Mouse (Mus musculus): ENCODE data around the gene Npcd. TPM values are rescaled to one million over a fixed set of nuclear protein-coding genes. Genes with fewer than 3 reads are reported as not detected.

Npcd gene
- polyA plus RNA-seq, 1 experiment from 2014 or later: 5.5 TPM

DNA sequence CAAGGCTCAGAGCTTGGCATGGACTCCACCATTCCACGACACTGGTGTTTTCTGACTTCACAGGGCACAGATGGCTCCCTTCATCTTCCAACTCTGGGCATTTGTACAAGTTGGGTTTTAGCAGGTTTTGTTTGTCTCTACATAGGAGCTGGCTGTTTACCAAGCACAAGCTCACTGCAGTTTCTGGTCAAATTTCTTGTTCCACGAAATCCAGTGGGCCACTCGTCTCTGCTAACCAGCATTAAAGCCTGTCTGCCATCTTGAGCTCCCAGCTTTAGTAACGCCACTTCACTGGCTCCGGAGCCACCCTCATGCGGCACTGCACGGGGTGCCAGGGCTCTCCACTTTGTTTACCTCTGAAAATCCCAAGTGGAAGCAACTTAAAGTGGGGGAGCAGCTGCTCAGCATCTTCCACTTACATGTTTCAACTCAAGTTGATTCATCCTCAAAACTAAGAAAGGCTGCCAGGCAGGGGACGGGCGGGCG lies 67.4 kb downstream of the Npcd start:
- no peaks in the 10 kb centered on the region for H3K4me1 ChIP-seq (replicated peaks; ENCODE audit: control insufficient read depth, insufficient read depth, low read length)
- peaks cover 35% of the 10 kb centered on the region for H3K36me3 ChIP-seq (replicated peaks; ENCODE audit: control insufficient read depth, insufficient read depth)
- H3K9ac ChIP-seq: no peak overlapping the region
- no peak overlapping the region for H3K4me3 ChIP-seq (replicated peaks; ENCODE audit: low read length)
- H3K27me3 ChIP-seq (ENCODE audit: control insufficient read depth, insufficient read depth, low read length): no peaks in the 10 kb centered on the region
- H3K9me3 ChIP-seq (ENCODE audit: control insufficient read depth, low read length): no peaks in the 10 kb centered on the region
- DNase-seq (ENCODE audit: low spot score): no peak
- no peak overlapping the region for H3K4me2 ChIP-seq (replicated peaks)
- no peak overlapping the region for H3K27ac ChIP-seq
- 86% methylated on average over 10 of the region's 10 CpGs for WGBS
- ATAC-seq (ENCODE audit: low FRiP score): no peak

DNA sequence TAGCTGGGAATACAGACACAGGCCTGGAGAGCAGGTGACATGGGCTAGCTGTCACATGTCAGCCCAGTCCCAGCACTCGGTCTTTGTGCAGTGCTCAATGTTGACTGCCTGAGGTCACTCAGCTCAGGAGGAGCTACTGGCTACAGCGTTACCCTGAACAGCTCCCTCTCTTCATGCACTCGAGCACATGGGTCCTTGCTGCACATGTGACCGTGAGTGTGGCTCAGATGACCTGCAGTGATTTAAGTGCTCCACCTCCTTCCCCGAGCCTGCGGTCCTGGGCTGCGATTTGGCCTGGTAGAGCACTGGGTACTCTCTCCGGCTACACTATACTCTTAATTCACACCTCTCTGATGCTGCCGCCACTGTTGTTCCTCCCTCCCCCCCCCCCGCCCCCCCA lies 67.9 kb downstream of the Npcd start:
- Histone ChIP-seq H3K9ac (no peak overlapping the region), H3K27ac (no peak overlapping the region), H3K9me3 (ENCODE audit: control insufficient read depth, low read length) (no peaks in the 10 kb centered on the region), H3K4me1 (replicated peaks; ENCODE audit: control insufficient read depth, insufficient read depth, low read length) (no peaks in the 10 kb centered on the region), H3K36me3 (replicated peaks; ENCODE audit: control insufficient read depth, insufficient read depth) (peaks cover 39% of the 10 kb centered on the region), H3K27me3 (ENCODE audit: control insufficient read depth, insufficient read depth, low read length) (no peaks in the 10 kb centered on the region), H3K4me2 (replicated peaks) (no peak overlapping the region), H3K4me3 (replicated peaks; ENCODE audit: low read length) (no peak overlapping the region)
- 76% methylated on average over 10 of the region's 10 CpGs for WGBS
- no peak for ATAC-seq (ENCODE audit: low FRiP score)
- no peak for DNase-seq (ENCODE audit: low spot score)

DNA sequence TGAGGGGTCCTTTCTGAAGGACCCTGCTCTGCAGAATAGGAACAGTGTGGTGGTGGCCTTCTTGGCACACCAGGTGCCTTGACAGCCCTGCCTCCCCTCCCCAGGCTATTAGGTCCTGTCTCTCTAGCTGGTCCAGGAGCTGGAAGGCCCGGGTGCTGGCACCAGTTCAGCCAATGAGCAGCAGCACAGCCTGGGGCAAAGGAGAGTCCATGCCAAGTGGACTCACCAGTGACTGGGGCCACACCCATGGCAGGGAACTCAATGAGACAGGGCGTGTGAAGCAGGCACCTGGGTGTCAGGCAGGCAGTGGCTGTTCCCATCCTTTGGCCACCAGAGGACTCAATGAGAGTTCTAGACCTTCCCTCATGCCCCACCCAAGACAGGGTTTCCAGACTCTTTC lies 68.7 kb downstream of the Npcd start:
- Histone ChIP-seq H3K27me3 (ENCODE audit: control insufficient read depth, insufficient read depth, low read length) (no peaks in the 10 kb centered on the region), H3K9ac (no peak overlapping the region)
- WGBS: 92% methylated on average over 2 of the region's 2 CpGs

DNA sequence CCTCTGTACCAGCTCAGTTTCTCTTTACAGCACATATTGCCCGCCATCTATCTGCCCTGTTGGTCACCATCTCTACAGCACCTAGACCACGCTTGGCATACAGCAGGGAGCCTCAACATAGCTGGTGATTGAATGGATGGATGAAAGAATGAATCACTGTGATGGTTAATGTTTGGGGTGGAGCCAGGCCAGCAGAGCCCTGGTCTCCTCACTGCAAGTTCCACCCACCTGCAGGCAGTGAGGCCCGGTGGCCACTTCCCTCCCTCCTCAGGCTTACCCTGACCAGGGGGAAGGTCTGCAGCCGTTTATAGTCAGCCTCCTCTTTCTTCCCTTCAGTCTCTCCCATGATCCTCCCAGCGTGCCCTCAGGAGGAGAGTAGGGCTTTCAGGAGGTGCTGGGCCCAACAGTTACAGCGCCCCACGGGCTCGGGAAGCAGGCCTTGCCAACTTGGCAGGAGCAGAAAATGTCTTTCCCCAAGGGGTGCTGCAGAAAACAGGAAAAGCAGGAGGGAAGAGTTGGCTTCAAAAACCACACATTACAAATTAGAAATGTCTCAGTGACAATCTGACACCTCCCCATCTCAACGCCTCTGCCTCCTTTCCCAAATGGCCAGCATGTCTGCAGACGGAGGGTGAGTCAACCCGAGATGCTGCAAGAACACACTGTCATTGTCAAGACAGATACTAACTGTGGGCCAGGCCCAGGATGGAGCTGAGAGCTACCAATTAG lies 69.3 kb downstream of the Npcd start:
- Histone ChIP-seq H3K36me3 (replicated peaks; ENCODE audit: control insufficient read depth, insufficient read depth) (peaks cover 42% of the 10 kb centered on the region), H3K4me2 (replicated peaks) (no peak overlapping the region), H3K27ac (no peak overlapping the region), H3K9me3 (ENCODE audit: control insufficient read depth, low read length) (no peaks in the 10 kb centered on the region), H3K4me1 (replicated peaks; ENCODE audit: control insufficient read depth, insufficient read depth, low read length) (no peaks in the 10 kb centered on the region), H3K4me3 (replicated peaks; ENCODE audit: low read length) (no peak overlapping the region), H3K9ac (no peak overlapping the region), H3K27me3 (ENCODE audit: control insufficient read depth, insufficient read depth, low read length) (no peaks in the 10 kb centered on the region)
- DNase-seq (ENCODE audit: low spot score) (no peak), ATAC-seq (ENCODE audit: low FRiP score) (no peak)
- 81% methylated on average over 11 of the region's 11 CpGs for WGBS

More for the DNA sequence above, 68.7 kb downstream of the Npcd start:
- peaks cover 42% of the 10 kb centered on the region for H3K36me3 ChIP-seq (replicated peaks; ENCODE audit: control insufficient read depth, insufficient read depth)
- ATAC-seq (ENCODE audit: low FRiP score): no peak
- H3K9me3 ChIP-seq (ENCODE audit: control insufficient read depth, low read length): no peaks in the 10 kb centered on the region
- no peak for DNase-seq (ENCODE audit: low spot score)
- H3K27ac ChIP-seq: no peak overlapping the region
- no peaks in the 10 kb centered on the region for H3K4me1 ChIP-seq (replicated peaks; ENCODE audit: control insufficient read depth, insufficient read depth, low read length)
- no peak overlapping the region for H3K4me2 ChIP-seq (replicated peaks)
- no peak overlapping the region for H3K4me3 ChIP-seq (replicated peaks; ENCODE audit: low read length)

DNA sequence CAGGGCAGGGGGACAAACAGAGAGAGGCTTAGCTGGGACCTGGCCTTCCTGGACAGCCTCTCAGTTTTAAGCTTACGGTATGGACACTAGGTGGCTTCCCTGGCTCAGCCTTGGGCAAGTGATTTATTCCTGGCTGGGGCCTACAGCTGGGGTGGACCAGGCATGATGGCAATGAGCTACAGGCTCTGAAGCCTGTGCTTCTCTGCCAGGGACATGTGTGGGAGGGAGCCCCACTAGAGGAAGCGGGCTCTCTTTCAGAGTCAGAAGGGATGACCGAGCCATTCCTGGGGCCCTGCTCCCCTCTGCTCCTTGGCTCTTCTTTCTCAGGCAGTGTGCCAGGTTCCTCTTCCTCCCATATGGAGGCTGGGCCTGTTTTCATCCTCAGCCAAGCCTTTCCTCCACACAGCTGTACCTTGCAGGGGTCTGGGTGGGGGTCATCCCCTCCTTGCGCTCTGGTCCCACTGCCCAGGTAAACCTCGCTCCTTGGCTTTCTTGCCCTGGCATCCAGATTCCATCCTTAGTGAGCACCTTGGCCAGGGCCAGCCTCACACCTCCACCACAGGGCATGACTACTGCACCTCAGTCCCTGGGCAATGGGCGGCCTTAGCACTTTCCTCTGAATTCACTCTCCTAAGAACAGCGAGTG lies 70.3 kb downstream of the Npcd start:
- Histone ChIP-seq H3K4me3 (replicated peaks; ENCODE audit: low read length) (no peak overlapping the region), H3K27me3 (ENCODE audit: control insufficient read depth, insufficient read depth, low read length) (no peaks in the 10 kb centered on the region), H3K9ac (no peak overlapping the region), H3K4me2 (replicated peaks) (no peak overlapping the region), H3K27ac (no peak overlapping the region), H3K9me3 (ENCODE audit: control insufficient read depth, low read length) (no peaks in the 10 kb centered on the region), H3K4me1 (replicated peaks; ENCODE audit: control insufficient read depth, insufficient read depth, low read length) (no peaks in the 10 kb centered on the region), H3K36me3 (replicated peaks; ENCODE audit: control insufficient read depth, insufficient read depth) (peaks cover 42% of the 10 kb centered on the region)
- no peak for ATAC-seq (ENCODE audit: low FRiP score)
- no peak for DNase-seq (ENCODE audit: low spot score)
- 91% methylated on average over 7 of the region's 7 CpGs for WGBS

DNA sequence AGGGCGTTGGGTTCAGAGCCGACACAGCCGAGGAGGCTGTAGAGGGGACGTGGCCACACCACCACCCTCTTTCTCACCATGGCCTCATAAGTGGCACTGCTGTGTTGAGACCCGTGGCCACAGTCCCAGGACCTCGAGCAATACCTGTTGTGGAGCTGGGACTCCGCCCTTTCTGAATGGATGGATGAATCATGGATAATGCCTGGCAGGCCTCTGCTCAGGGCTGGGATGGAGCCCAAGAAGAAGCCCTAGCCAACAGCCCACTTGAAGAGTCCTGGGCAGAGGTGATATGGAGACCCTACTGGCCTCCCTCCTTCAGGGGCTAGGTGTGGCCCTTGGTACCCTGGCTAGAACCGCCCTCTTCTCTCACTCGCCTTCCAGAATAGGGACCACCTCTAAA lies 71.0 kb downstream of the Npcd start:
- DNase-seq (ENCODE audit: low spot score): no peak
- Histone ChIP-seq H3K36me3 (replicated peaks; ENCODE audit: control insufficient read depth, insufficient read depth) (peaks cover 42% of the 10 kb centered on the region), H3K27ac (no peak overlapping the region), H3K27me3 (ENCODE audit: control insufficient read depth, insufficient read depth, low read length) (no peaks in the 10 kb centered on the region), H3K4me2 (replicated peaks) (no peak overlapping the region), H3K9ac (no peak overlapping the region), H3K9me3 (ENCODE audit: control insufficient read depth, low read length) (no peaks in the 10 kb centered on the region), H3K4me3 (replicated peaks; ENCODE audit: low read length) (no peak overlapping the region), H3K4me1 (replicated peaks; ENCODE audit: control insufficient read depth, insufficient read depth, low read length) (no peaks in the 10 kb centered on the region)
- WGBS: 93% methylated on average over 9 of the region's 9 CpGs
- ATAC-seq (ENCODE audit: low FRiP score): no peak

DNA sequence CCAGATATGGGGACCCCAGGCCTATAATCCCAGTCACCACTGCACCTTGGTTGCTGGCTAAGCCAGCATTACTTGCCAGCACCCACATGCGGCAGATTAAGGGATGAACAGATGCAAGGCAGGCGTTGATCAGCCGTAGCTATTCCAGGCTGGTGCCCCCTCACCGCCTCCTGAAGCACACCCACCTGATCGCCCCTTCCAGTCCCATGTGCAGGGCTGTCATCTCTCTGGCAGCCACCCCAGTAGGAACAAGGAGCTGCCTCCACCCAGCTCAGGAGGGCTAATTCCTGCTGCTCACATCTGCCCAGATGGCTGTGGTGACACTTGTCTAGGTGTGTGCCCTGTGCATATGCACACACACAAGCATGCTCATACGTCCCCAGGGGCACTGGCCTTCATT lies 73.1 kb downstream of the Npcd start:
- Histone ChIP-seq H3K9me3 (ENCODE audit: control insufficient read depth, low read length) (no peaks in the 10 kb centered on the region), H3K4me3 (replicated peaks; ENCODE audit: low read length) (no peak overlapping the region), H3K36me3 (replicated peaks; ENCODE audit: control insufficient read depth, insufficient read depth) (peaks cover 42% of the 10 kb centered on the region), H3K27ac (no peak overlapping the region), H3K27me3 (ENCODE audit: control insufficient read depth, insufficient read depth, low read length) (no peaks in the 10 kb centered on the region), H3K4me1 (replicated peaks; ENCODE audit: control insufficient read depth, insufficient read depth, low read length) (no peaks in the 10 kb centered on the region), H3K9ac (no peak overlapping the region), H3K4me2 (replicated peaks) (no peak overlapping the region)
- 89% methylated on average over 6 of the region's 6 CpGs for WGBS
- ATAC-seq (ENCODE audit: low FRiP score) (no peak), DNase-seq (ENCODE audit: low spot score) (no peak)

DNA sequence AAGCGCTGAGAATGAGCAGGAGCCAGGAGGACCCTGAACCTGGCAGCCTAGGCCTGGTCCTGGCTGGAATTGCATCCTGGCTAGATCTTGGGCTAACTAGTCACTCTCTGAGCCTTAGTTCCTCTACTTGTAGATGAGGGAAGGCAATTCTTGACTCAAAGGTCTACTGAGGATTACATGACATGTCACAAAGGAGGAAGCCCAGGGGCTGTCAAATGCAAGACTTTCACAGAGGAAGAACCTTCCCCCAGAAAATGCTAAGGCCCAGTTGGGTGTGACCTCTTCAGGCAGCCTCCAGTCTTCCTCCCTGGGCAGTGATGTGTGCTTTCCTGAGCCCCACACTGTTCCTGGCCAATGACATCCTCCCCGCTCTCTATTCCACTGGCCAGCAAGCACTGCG lies 76.9 kb downstream of the Npcd start:
- Histone ChIP-seq H3K36me3 (replicated peaks; ENCODE audit: control insufficient read depth, insufficient read depth) (peaks cover 18% of the 10 kb centered on the region), H3K9ac (no peak overlapping the region), H3K4me2 (replicated peaks) (no peak overlapping the region), H3K4me1 (replicated peaks; ENCODE audit: control insufficient read depth, insufficient read depth, low read length) (no peaks in the 10 kb centered on the region), H3K9me3 (ENCODE audit: control insufficient read depth, low read length) (no peaks in the 10 kb centered on the region), H3K4me3 (replicated peaks; ENCODE audit: low read length) (no peak overlapping the region), H3K27me3 (ENCODE audit: control insufficient read depth, insufficient read depth, low read length) (no peaks in the 10 kb centered on the region), H3K27ac (no peak overlapping the region)
- WGBS: 86% methylated on average over 3 of the region's 3 CpGs
- ATAC-seq (ENCODE audit: low FRiP score): no peak
- DNase-seq (ENCODE audit: low spot score): no peak

DNA sequence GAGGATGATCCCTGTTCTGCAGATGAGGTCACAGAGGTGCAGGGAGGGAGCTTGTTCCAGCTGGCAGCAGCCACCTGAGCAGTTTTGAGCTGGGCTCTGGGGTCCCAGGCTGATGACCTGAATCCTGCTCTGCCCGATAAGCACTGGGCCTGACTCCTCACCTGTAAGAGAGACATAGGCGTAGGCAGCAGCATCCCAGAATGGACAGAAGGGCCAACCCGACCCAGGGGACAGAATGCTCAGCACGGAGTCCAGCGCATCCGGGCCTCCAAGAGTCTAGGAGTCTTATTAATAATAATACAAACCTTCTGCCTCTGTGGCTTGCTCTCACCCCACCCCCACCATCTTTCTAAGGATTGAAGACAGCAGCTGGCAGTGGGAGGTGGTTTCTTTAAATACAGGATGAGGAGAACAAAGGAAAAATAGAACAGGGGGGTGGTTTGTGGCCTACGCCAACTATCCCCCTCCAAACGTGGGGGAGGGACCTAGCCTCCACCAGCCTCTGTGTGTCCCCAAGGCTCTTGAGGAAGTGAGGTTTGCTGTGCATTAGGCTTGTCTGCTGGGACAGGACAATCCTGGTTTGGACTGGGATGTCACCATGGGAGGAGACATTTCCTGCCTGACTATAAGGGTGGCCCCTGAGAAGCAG lies 77.9 kb downstream of the Npcd start:
- Histone ChIP-seq H3K4me1 (replicated peaks; ENCODE audit: control insufficient read depth, insufficient read depth, low read length) (no peaks in the 10 kb centered on the region), H3K36me3 (replicated peaks; ENCODE audit: control insufficient read depth, insufficient read depth) (peaks cover 8% of the 10 kb centered on the region; the same call in 1 of the 2 replicates), H3K27me3 (ENCODE audit: control insufficient read depth, insufficient read depth, low read length) (no peaks in the 10 kb centered on the region), H3K4me3 (replicated peaks; ENCODE audit: low read length) (no peak overlapping the region), H3K4me2 (replicated peaks) (no peak overlapping the region), H3K27ac (no peak overlapping the region), H3K9ac (no peak overlapping the region), H3K9me3 (ENCODE audit: control insufficient read depth, low read length) (no peaks in the 10 kb centered on the region)
- 54% methylated on average over 8 of the region's 8 CpGs for WGBS
- no peak for ATAC-seq (ENCODE audit: low FRiP score)
- DNase-seq (ENCODE audit: low spot score): no peak

Measured in hindbrain, embryonic 14.5 days (tissue).